Mouse (Mus musculus) liver, embryonic 14.5 days (tissue): ENCODE data around the gene Vasp.

Experiments
- CTCF ChIP-seq: IDR thresholded peaks from 2 replicates; pipeline ENCODE4 v1.5.1; 2016; ENCODE audit warnings: antibody characterized with exemption, low read depth, control low read depth
- EP300 ChIP-seq: IDR thresholded peaks from 2 replicates; pipeline ENCODE4 v1.6.1; 2016; ENCODE audit warnings: antibody characterized with exemption, low read depth

DNA sequence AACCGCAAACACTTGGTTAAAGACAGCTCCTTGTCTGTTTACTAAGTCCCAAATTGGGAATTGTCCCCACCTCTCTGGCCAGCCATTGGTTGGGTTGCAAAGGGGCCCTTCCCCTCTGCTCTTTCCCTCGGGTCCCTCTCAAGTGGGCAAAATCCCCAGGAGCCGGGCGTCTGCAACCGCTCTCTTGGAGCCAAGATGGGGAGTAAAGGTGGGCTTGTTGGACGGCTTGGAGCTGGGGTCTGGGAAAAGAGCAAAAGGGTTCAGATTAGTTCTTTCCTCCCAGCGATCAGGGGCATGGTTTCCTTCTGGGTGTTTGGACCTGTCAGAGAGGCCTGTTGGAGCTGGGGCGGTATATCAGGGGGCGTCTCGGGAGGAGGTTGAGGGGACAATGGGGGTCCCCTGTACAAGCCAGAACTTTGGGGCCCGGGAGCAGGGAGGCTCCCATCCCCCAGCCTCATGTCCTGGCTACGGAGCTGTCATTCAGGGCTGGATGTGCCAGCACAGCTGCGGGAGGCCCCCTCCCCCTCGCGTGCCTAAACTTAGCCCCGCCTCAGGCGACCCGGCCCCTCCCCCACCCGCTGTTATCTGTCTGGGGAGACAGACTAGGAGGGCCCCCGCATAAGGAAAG, 19.5 kb upstream of the Vasp start:
- TF ChIP-seq EP300 (no peak), CTCF (no peak)
